Mouse (Mus musculus) C2C12 (cell line): ENCODE measurements at regions not wholly inside any gene's neighbourhood (a gene's known extent, or its start where the extent isn't known, plus 50 kb on each side); places are given as distances from the start of the nearest gene placed in this dataset.

Experiments used
- H3K27me3 ChIP-seq: one replicate; pipeline ENCODE4 v1.6.1; 2011; ENCODE audit not compliant: control insufficient read depth, insufficient read depth, insufficient read length
- H3K36me3 ChIP-seq: one replicate; pipeline ENCODE4 v1.6.1; 2011; ENCODE audit not compliant: control insufficient read depth, insufficient read depth
- H3K4me3 ChIP-seq: one replicate; pipeline ENCODE4 v1.5.1; 2011; ENCODE audit warnings: mild to moderate bottlenecking, control low read depth; ENCODE audit not compliant: poor library complexity, insufficient read depth, severe bottlenecking
- H3K79me2 ChIP-seq: one replicate; pipeline ENCODE4 v1.6.1; 2011; ENCODE audit not compliant: control insufficient read depth, insufficient read depth
- H3K79me3 ChIP-seq: one replicate; pipeline ENCODE4 v1.6.1; 2011; ENCODE audit warnings: low read depth, control low read depth
- H3ac ChIP-seq: one replicate; pipeline ENCODE3; 2011; ENCODE audit warnings: low read depth; ENCODE audit not compliant: control insufficient read depth, insufficient read length
- CEBPB ChIP-seq: IDR thresholded peaks from one replicate; pipeline ENCODE4 v1.6.1; 2011; ENCODE audit warnings: low read depth, mild to moderate bottlenecking, control low read depth, moderate library complexity
- CTCF ChIP-seq: IDR thresholded peaks from one replicate; pipeline ENCODE4 v1.5.1; 2011; ENCODE audit not compliant: control insufficient read depth, insufficient read depth, insufficient read length
- FOSL1 ChIP-seq: IDR thresholded peaks from one replicate; pipeline ENCODE4 v1.8.0; 2011; ENCODE audit warnings: mild to moderate bottlenecking, low read length; ENCODE audit not compliant: poor library complexity, insufficient read depth, severe bottlenecking
- MAX ChIP-seq: IDR thresholded peaks from one replicate; pipeline ENCODE4 v1.6.1; 2011; ENCODE audit warnings: mild to moderate bottlenecking, control low read depth
- MYOD1 ChIP-seq: IDR thresholded peaks from one replicate; pipeline ENCODE4 v1.6.1; 2011; ENCODE audit warnings: low read depth; ENCODE audit not compliant: control insufficient read depth, insufficient read length
- MYOG ChIP-seq: IDR thresholded peaks from one replicate; pipeline ENCODE4 v1.6.1; 2011; ENCODE audit not compliant: control insufficient read depth, insufficient read length; ENCODE audit errors: extremely low read depth
- USF1 ChIP-seq: IDR thresholded peaks from one replicate; pipeline ENCODE4 v1.6.1; 2011; ENCODE audit warnings: low read depth, mild to moderate bottlenecking, control low read depth, moderate library complexity

DNA sequence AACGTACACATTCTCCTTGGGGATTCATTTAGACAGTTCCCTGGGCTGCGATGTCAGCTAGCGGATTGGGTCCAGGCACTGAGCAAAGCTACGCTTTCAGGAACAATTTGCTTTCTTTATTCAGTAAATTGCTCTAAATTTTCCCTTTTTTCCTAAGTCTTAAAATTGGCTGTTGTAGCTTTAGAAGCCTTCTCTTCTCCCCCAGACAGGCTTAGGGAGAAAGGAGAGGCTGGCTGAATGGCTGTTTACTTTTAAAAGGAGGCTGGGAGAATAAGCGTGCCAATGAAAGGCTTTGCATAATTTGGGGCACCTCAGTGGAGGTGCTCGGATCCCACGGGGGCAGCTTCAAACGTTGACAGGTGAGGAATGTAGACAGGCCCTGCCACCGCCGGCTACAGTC, 383.8 kb downstream of the Prdm2 start:
- TF ChIP-seq MYOD1 (no peak), MAX (no peak), USF1 (no peak), CTCF (no peak), CEBPB (no peak), MYOG (no peak), FOSL1 (no peak)
- Histone ChIP-seq H3K79me2 (no peaks in the 10 kb centered on the region), H3K4me3 (no peak overlapping the region), H3K79me3 (no peaks in the 10 kb centered on the region), H3K36me3 (no peaks in the 10 kb centered on the region), H3K27me3 (no peaks in the 10 kb centered on the region), H3ac (no peak overlapping the region)

GRCm38 (mm10) chr4:142826250-142826893, 386.4 kb downstream of the Prdm2 start:
- H3K79me2 ChIP-seq = no peaks in the 10 kb centered on the region
- no peaks in the 10 kb centered on the region for H3K79me3 ChIP-seq
- no peaks in the 10 kb centered on the region for H3K27me3 ChIP-seq
- H3K4me3 ChIP-seq = no peak overlapping the region
- TF ChIP-seq USF1 (no peak), CTCF (no peak), MAX (no peak), MYOD1 (no peak), MYOG (no peak), FOSL1 (no peak), CEBPB (no peak)
- no peak overlapping the region for H3ac ChIP-seq
- H3K36me3 ChIP-seq = no peaks in the 10 kb centered on the region

DNA sequence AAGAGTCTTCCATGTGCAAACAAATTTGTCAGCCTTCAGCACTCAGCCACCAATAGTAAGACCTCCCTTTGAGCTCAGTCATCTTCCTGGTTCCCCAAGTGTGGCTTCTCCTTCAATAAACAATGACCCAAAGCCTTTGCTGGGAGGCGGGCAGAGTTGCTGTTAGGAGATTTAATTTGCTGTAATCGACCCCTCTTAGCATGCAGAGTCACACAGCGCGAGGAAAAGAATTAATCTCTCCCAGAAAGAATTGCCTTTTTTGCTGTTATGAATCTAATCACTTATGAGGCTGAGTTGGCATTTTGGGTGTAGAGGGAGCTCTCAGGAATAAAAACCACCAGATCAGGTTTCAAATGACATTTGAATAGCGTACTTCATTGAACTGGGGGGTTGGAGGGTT, 387.0 kb downstream of the Prdm2 start:
- Histone ChIP-seq H3K79me2 (no peaks in the 10 kb centered on the region), H3K36me3 (no peaks in the 10 kb centered on the region), H3K79me3 (no peaks in the 10 kb centered on the region), H3K27me3 (no peaks in the 10 kb centered on the region), H3ac (no peak overlapping the region), H3K4me3 (no peak overlapping the region)
- TF ChIP-seq USF1 (no peak), MYOD1 (no peak), MYOG (no peak), CTCF (no peak), FOSL1 (no peak), CEBPB (no peak), MAX (no peak)

GRCm38 (mm10) chr4:142818440-142818839, 394.4 kb downstream of the Prdm2 start:
- no peak overlapping the region for H3ac ChIP-seq
- H3K36me3 ChIP-seq = no peaks in the 10 kb centered on the region
- H3K27me3 ChIP-seq = no peaks in the 10 kb centered on the region
- no peak for TF ChIP-seq MAX
- TF ChIP-seq MYOD1 = no peak
- H3K79me2 ChIP-seq = no peaks in the 10 kb centered on the region
- H3K79me3 ChIP-seq = no peaks in the 10 kb centered on the region
- H3K4me3 ChIP-seq = no peak overlapping the region

GRCm38 (mm10) chr4:142816986-142817385, 395.8 kb downstream of the Prdm2 start:
- no peak for TF ChIP-seq CEBPB
- no peak for TF ChIP-seq USF1
- TF ChIP-seq CTCF = no peak
- TF ChIP-seq MYOG = no peak
- TF ChIP-seq MYOD1 = no peak
- TF ChIP-seq MAX = no peak
- no peak for TF ChIP-seq FOSL1
- Histone ChIP-seq H3K4me3 (no peak overlapping the region), H3K79me3 (no peaks in the 10 kb centered on the region), H3ac (no peak overlapping the region), H3K36me3 (no peaks in the 10 kb centered on the region), H3K79me2 (no peaks in the 10 kb centered on the region), H3K27me3 (no peaks in the 10 kb centered on the region)

DNA sequence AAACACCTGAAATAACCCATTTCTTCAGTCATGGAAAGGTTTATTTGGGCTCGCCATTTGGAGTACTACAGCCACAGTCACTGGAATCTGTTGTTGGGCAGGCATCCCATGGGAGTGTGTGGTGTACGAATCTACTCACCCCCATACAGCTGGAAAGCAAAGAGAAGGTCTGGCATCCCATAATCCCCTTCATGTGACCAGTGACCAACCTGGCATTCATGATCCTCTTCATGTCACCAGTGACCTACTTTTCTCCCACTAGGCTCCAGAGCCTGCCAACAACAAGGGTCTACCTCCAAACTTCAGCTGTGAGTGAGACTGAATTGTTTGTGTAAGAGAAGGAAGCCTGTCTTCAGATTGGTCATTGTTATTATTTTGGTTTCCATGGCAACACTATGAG, 409.0 kb downstream of the Prdm2 start:
- no peaks in the 10 kb centered on the region for H3K79me2 ChIP-seq

More for the DNA sequence above, 409.0 kb downstream of the Prdm2 start:
- Histone ChIP-seq H3ac (no peak overlapping the region), H3K4me3 (no peak overlapping the region), H3K27me3 (no peaks in the 10 kb centered on the region), H3K79me3 (no peaks in the 10 kb centered on the region), H3K36me3 (no peaks in the 10 kb centered on the region)
- TF ChIP-seq CEBPB (no peak), FOSL1 (no peak), MYOG (no peak), CTCF (no peak), MAX (no peak), MYOD1 (no peak), USF1 (no peak)
